Mouse (Mus musculus) cerebellum, adult 11-12 months (tissue): ENCODE measurements around the gene BC117090.
"Not testable (repeated sequence)": the region's sequence is repeated elsewhere in the genome, so short reads cannot be mapped to it uniquely, and the experiment has no call there.

ENCODE experiments used
- DNase-seq: peaks from one replicate; pipeline ENCODE4 v3.0.0; 2022

Gene BC117090

GRCm38 (mm10) chr16:36334232-36334631 lies at the start of gene BC117090:
TSS of gene BC117090 (minus strand) at chr16:36334332.
- no peak for DNase-seq

GRCm38 (mm10) chr16:36367648-36368047 lies 33.5 kb upstream of the BC117090 start, which contains the start of gene BC100530:
TSS of gene BC100530 (minus strand) at chr16:36367748.
- not testable (repeated sequence) for DNase-seq

- DNase-seq: no peak
Measured at GRCm38 (mm10) chr16:36337171-36337570, 3.0 kb upstream of the BC117090 start.

GRCm38 (mm10) chr16:36319286-36319685 lies 14.8 kb downstream of the BC117090 start:
- no peak for DNase-seq

- not testable (repeated sequence) for DNase-seq
Measured at GRCm38 (mm10) chr16:36316111-36316510, 18.0 kb downstream of the BC117090 start.

GRCm38 (mm10) chr16:36307631-36308030 lies 26.5 kb downstream of the BC117090 start:
- DNase-seq: no peak

GRCm38 (mm10) chr16:36289140-36289539 lies 45.0 kb downstream of the BC117090 start:
- no peak for DNase-seq

- not testable (repeated sequence) for DNase-seq
Measured at GRCm38 (mm10) chr16:36276796-36277195, 57.3 kb downstream of the BC117090 start, which contains the start of gene Stfa1. TSS of gene Stfa1 (plus strand) at chr16:36276951.
